Mouse (Mus musculus) lung, postnatal 0 days (tissue): Measurements from ENCODE around the gene 4930556J24Rik. TPM values are rescaled to one million over a fixed set of nuclear protein-coding genes. Genes with fewer than 3 reads are reported as not detected.

Source experiments
- ATAC-seq: fragments of 200-750 bp; cut with Nextera tagmentation; 2 replicates; pipeline ENCODE4 v1.8.0; 2017; ENCODE audit warnings: moderate library complexity
- DNase-seq: peaks from one replicate; pipeline ENCODE4 v3.0.0-alpha.2; 2016; ENCODE audit warnings: low spot score
- H3K27ac ChIP-seq: fragments of 300-500 bp; sonication (generic); 2 replicates; pipeline ENCODE4 v1.5.1; 2014; ENCODE audit warnings: antibody characterized with exemption, mild to moderate bottlenecking, low read length, mixed read lengths
- H3K27me3 ChIP-seq: fragments of 300-500 bp; sonication (generic); replicated peaks from 2 replicates; pipeline ENCODE4 v1.6.1; 2014; ENCODE audit warnings: low read length, mixed read lengths; ENCODE audit not compliant: insufficient read depth
- H3K36me3 ChIP-seq: fragments of 300-500 bp; sonication (generic); 2 replicates; pipeline ENCODE4 v1.6.1; 2014; ENCODE audit warnings: low read length, mixed read lengths; ENCODE audit not compliant: insufficient read depth
- H3K4me1 ChIP-seq: fragments of 300-500 bp; sonication (generic); 2 replicates; pipeline ENCODE4 v1.6.1; 2014; ENCODE audit warnings: antibody characterized with exemption, low read depth, low read length, mixed read lengths; ENCODE audit not compliant: insufficient read depth
- H3K4me2 ChIP-seq: fragments of 300-500 bp; sonication (generic); replicated peaks from 2 replicates; pipeline ENCODE4 v1.6.1; 2014; ENCODE audit warnings: low read depth, mild to moderate bottlenecking, low read length, moderate library complexity, mixed read lengths
- H3K4me3 ChIP-seq: fragments of 300-500 bp; sonication (generic); 2 replicates; pipeline ENCODE4 v1.5.1; 2014; ENCODE audit warnings: low read depth, low read length
- H3K9ac ChIP-seq: fragments of 300-500 bp; sonication (generic); replicated peaks from 2 replicates; pipeline ENCODE4 v1.6.1; 2014; ENCODE audit warnings: low read depth, mild to moderate bottlenecking
- H3K9me3 ChIP-seq: fragments of 300-500 bp; sonication (generic); 2 replicates; pipeline ENCODE4 v1.6.1; 2016; ENCODE audit warnings: low read length, mixed read lengths
- CTCF ChIP-seq: IDR thresholded peaks from 2 replicates; pipeline ENCODE4 v1.5.1; 2016; ENCODE audit warnings: antibody characterized with exemption, mild to moderate bottlenecking
- EP300 ChIP-seq: IDR thresholded peaks from 2 replicates; pipeline ENCODE4 v1.6.1; 2016; ENCODE audit warnings: antibody characterized with exemption, mild to moderate bottlenecking, control low read depth
- WGBS: fragments of 180-500 bp; shearing (Covaris S2); extraction: QIAGEN DNeasy Blood & Tissue Kit; methylation state at CpG from one replicate; pipeline ENCODE4 v1.1.7; 2014; 5-methylcytosine and 5-hydroxymethylcytosine counted together
- polyA plus RNA-seq: library from polyadenylated mRNA; unstranded; fragments of >200 nt; fragmentation: Nextera tagmentation; extraction: Ambion mirVana; gene quantifications from 2 replicates; pipeline ENCODE4 v1.2.1, GENCODE M21; 2015

4930556J24Rik gene
- polyA plus RNA-seq, 1 experiment from 2014 or later, result not detected

- DNase-seq (peak; percentile 73), ATAC-seq (peak; percentile 57)
- 10% methylated on average over 5 of the region's 5 CpGs for WGBS
- Histone ChIP-seq H3K4me3 (no peak overlapping the region), H3K9me3 (no peaks in the 10 kb centered on the region), H3K27me3 (peaks cover 23% of the 10 kb centered on the region), H3K27ac (no peak overlapping the region), H3K4me2 (no peak overlapping the region), H3K9ac (no peak overlapping the region), H3K4me1 (no peaks in the 10 kb centered on the region), H3K36me3 (no peaks in the 10 kb centered on the region)
- TF ChIP-seq EP300, result no peak
- TF ChIP-seq CTCF, result peak; percentile 85
Observed at GRCm38 (mm10) chr11:4001603-4002002, 25.0 kb upstream of the 4930556J24Rik start.

DNA sequence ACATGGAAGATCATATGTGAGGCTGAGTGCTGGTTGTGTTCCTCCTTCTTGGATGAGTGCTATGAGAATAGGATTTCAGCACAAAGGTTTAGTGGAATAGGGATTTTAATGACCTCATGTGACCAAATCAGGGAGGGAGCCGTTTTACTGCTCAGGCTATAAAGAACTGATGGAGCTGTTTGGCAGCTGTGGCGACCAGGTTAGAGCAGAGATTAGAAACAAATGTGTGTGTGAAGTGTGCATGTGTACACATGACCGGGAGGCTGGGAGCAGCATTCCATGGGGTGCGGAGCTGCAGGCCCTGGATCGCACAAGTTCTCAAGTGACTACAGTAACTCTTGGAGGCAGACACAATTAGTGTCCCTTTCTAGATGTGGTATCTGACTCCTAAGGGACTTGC lies 23.0 kb upstream of the 4930556J24Rik start:
- Histone ChIP-seq H3K4me1 (no peaks in the 10 kb centered on the region), H3K27me3 (peaks cover 23% of the 10 kb centered on the region), H3K9ac (no peak overlapping the region), H3K36me3 (no peaks in the 10 kb centered on the region), H3K4me3 (no peak overlapping the region), H3K27ac (no peak overlapping the region), H3K4me2 (no peak overlapping the region), H3K9me3 (no peaks in the 10 kb centered on the region)
- DNase-seq (no peak), ATAC-seq (no peak)
- 68% methylated on average over 5 of the region's 5 CpGs for WGBS
- no peak for TF ChIP-seq EP300
- TF ChIP-seq CTCF, result no peak

GRCm38 (mm10) chr11:3997978-3998720 lies 21.6 kb upstream of the 4930556J24Rik start:
- H3K4me1 ChIP-seq, result no peaks in the 10 kb centered on the region
- 10% methylated on average over 66 of the region's 66 CpGs for WGBS
- TF ChIP-seq EP300 (no peak), CTCF (no peak)
- ATAC-seq, result no peak
- H3K27ac ChIP-seq, result no peak overlapping the region
- DNase-seq, result no peak
- H3K27me3 ChIP-seq, result peaks cover 23% of the 10 kb centered on the region
- no peak overlapping the region for H3K9ac ChIP-seq
- H3K36me3 ChIP-seq, result no peaks in the 10 kb centered on the region
- H3K4me3 ChIP-seq, result peak overlapping the region; percentile 8; the same call in 1 of the 2 replicates
- H3K4me2 ChIP-seq, result peak overlapping the region; percentile 32
- no peaks in the 10 kb centered on the region for H3K9me3 ChIP-seq

DNA sequence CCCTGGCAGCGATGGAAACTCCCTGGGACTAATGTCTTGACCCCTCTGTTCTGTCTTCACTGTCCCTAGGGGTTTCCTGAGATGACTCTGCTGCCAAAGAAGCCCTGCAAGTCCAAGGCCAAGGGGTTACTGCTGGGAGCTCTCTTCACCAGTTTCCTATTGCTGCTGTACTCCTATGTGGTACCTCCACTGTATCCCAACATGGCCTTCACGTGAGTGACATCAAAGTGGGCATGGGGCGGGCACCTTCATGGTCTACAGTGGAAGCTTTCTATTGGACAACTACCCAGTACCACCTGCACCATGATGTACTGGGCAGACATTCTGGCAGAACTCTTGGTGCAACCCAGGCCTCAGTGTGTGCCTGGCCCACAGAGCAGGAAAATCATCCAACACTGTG lies 20.3 kb upstream of the 4930556J24Rik start:
- Histone ChIP-seq H3K9me3 (no peaks in the 10 kb centered on the region), H3K27me3 (peaks cover 23% of the 10 kb centered on the region), H3K27ac (no peak overlapping the region), H3K4me2 (no peak overlapping the region), H3K4me3 (no peak overlapping the region), H3K36me3 (no peaks in the 10 kb centered on the region), H3K9ac (no peak overlapping the region), H3K4me1 (no peaks in the 10 kb centered on the region)
- TF ChIP-seq EP300 (no peak), CTCF (no peak)
- ATAC-seq, result no peak
- no peak for DNase-seq
- 89% methylated on average over 3 of the region's 3 CpGs for WGBS

GRCm38 (mm10) chr11:3995511-3995910 lies 18.9 kb upstream of the 4930556J24Rik start:
- no peaks in the 10 kb centered on the region for H3K36me3 ChIP-seq
- TF ChIP-seq EP300 (no peak), CTCF (no peak)
- WGBS, result 68% methylated on average over 5 of the region's 5 CpGs
- H3K4me2 ChIP-seq, result no peak overlapping the region
- peaks cover 23% of the 10 kb centered on the region for H3K27me3 ChIP-seq
- no peak for ATAC-seq
- no peaks in the 10 kb centered on the region for H3K4me1 ChIP-seq
- no peaks in the 10 kb centered on the region for H3K9me3 ChIP-seq
- no peak overlapping the region for H3K27ac ChIP-seq
- no peak overlapping the region for H3K4me3 ChIP-seq
- DNase-seq, result no peak
- no peak overlapping the region for H3K9ac ChIP-seq

DNA sequence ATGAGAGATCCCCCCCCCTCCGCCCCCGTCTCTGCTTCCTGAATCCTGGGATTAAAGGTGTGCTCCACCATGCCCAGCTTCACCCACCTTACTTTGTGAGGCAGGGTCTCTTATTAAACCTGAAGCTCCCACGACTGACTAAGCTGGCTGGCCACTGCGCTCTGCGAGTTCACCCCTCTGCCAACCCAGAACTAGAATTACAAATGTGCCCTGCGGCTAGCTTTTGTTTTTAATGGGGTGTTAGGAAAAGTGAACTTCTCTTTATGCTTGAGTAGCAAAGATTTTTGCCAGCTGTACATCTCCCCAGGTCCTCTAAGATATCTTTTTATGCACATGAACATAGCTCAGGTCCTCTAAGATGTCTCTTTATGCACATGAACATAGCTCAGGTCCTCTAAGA lies 17.3 kb upstream of the 4930556J24Rik start:
- Histone ChIP-seq H3K9ac (no peak overlapping the region), H3K36me3 (no peaks in the 10 kb centered on the region), H3K27ac (no peak overlapping the region), H3K4me2 (no peak overlapping the region), H3K4me3 (no peak overlapping the region), H3K4me1 (no peaks in the 10 kb centered on the region), H3K9me3 (no peaks in the 10 kb centered on the region), H3K27me3 (peaks cover 18% of the 10 kb centered on the region)
- DNase-seq (no peak), ATAC-seq (no peak)
- TF ChIP-seq EP300 (no peak), CTCF (no peak)
- 77% methylated on average over 6 of the region's 6 CpGs for WGBS
